In the genomic region with DNA sequence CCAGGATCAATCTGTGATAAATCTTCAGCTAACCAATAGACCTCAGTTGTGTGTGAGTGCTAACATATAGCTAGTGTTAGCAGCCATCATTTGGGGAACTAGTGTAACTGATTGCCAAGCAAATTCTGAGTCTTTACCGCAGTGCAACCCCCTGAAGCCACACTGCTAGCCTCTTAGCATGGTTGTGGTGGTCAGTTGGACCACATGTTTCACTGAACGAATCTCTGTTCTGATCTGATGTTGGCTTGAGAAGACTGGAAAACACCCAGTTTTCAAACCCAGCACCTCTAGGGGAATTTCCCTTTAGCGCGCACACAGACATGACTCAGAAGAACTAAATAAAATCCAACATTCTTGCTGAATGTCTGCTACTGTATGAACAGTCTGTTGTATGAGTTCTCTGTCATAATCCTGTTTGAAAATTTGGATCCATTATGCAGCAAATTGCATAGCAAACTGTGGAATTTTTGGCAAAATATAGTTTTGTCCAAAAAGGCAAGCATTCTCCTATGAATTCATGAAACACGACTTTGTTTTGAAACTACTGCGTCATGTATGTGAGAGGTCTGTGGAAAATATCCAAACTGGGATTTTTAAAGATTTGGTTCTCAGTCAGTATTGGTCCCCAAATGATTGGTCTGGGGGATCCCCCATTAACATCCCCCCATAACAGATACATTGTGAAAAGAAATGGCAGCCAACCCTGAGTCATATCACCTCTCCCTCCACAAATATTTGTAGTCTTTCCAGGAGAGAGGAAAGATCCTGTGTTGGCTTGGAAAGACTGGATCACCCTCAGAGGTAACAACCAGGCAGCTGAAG, we compare ENCODE assay signal across 19 mouse cellular contexts. TPM values are rescaled to one million over a fixed set of nuclear protein-coding genes. Genes with fewer than 3 reads are reported as not detected.
"Had no signal": no experiment of that assay in that cellular context is flagged by ENCODE, and none has a peak within 500 bp of the region (broad histone marks: within the 10 kb centered on the region; RNA-seq: fewer than 3 reads in every experiment).

No protein-coding gene starts in this region.

- DNase-seq: liver, postnatal 0 days; lung, adult 2 months; lung, postnatal 14 days; lung, postnatal 36 days; retina, postnatal 1 day; right cerebral cortex, adult 18-20 months; right cerebral cortex, postnatal 14 days; thymus, adult 18-20 months; thymus, postnatal 25 days; thymus, postnatal 4 days had no signal

- H3K4me1 ChIP-seq: liver, embryonic 15.5 days; lung, embryonic 15.5 days; midbrain, embryonic 10.5 days; midbrain, embryonic 13.5 days; midbrain, embryonic 15.5 days; neural tube, embryonic 13.5 days; neural tube, embryonic 15.5 days had no signal

- H3K27ac ChIP-seq: liver, embryonic 15.5 days; lung, embryonic 15.5 days; macrophage; midbrain, embryonic 10.5 days; midbrain, embryonic 13.5 days; midbrain, embryonic 15.5 days; neural tube, embryonic 13.5 days; neural tube, embryonic 15.5 days had no signal

- H3K4me3 ChIP-seq: liver, embryonic 15.5 days; lung, embryonic 15.5 days; midbrain, embryonic 10.5 days; midbrain, embryonic 13.5 days; midbrain, embryonic 15.5 days; myocyte; neural tube, embryonic 13.5 days; neural tube, embryonic 15.5 days had no signal

- H3K36me3 ChIP-seq: liver, embryonic 15.5 days; lung, embryonic 15.5 days; midbrain, embryonic 10.5 days; midbrain, embryonic 13.5 days; midbrain, embryonic 15.5 days; neural tube, embryonic 13.5 days; neural tube, embryonic 15.5 days had no signal

- H3K27me3 ChIP-seq: liver, embryonic 15.5 days; lung, embryonic 15.5 days; midbrain, embryonic 13.5 days; midbrain, embryonic 15.5 days; neural tube, embryonic 13.5 days; neural tube, embryonic 15.5 days had no signal

RNA-seq across cellular contexts. Expression of gene Grb14, which starts 27.6 kb away (rescaled TPM):
- polyA plus RNA-seq: macrophage had no signal
